Mouse (Mus musculus): Measurements from ENCODE around the gene Gm17067. TPM values are rescaled to one million over a fixed set of nuclear protein-coding genes. Genes with fewer than 3 reads are reported as not detected.
"Not testable (repeated sequence)": the region's sequence is repeated elsewhere in the genome, so short reads cannot be mapped to it uniquely, and the experiment has no call there.

The Gm17067 gene
- not detected in 2 replicates for polyA plus RNA-seq (2016; fragmentation: Nextera tagmentation; extraction: Ambion mirVana)

DNA sequence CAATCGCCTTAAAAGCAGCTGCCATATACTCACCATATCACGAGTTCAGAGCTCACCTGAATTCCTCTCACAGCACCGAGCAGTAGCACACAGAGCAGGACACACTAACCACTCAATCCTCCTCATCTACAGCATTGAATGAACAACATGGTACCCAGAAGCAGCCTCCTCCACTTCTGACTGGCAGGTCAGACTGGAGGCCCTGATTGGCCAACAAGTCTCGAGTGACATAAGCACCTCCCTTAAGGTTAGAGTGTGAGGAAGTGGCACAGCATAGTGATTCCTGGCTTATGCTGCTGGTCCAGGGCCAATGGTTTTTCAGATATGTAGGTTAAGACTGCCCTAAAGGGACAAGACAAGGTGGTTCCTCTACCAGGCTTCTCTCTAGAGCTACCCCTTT, at the start of gene Gm17067:
Gm17067 (minus strand) TSS at position 101 of the 400 bp plus-strand sequence.
- H3K27ac ChIP-seq; ATAC-seq (ENCODE audit: low FRiP score); H3K4me3 ChIP-seq (replicated peaks); H3K4me1 ChIP-seq; H3K4me2 ChIP-seq; H3K36me3 ChIP-seq (replicated peaks); H3K27me3 ChIP-seq; H3K9ac ChIP-seq: not testable (repeated sequence)
- 88% methylated on average over 4 of the region's 4 CpGs for WGBS
- H3K9me3 ChIP-seq, result 0 out of 2 replicates have a peak, but pooled peaks cover 17% of the 10 kb centered on the region

DNA sequence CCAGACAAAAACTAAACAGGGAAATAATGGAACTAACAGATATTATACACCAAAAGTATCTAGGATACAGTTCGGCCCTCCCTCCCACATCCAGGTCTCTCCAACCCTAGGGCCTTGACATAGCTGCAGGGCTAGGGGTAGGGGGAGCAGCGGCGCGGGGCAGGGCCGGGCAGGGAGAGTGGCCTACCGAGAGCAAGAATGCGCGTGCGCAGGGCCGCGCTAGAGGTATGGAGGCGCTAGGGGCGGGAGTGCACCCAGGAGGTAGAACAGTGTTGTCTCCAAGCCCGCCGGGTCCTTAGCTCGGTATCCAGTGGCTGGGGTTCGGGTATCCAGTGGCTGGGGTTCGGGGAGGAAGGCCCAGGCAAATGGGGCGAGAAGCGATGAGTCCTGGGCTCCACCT, 23.0 kb upstream of the Gm17067 start:
- 45% methylated on average over 20 of the region's 20 CpGs for WGBS
- Histone ChIP-seq H3K27me3 (no peaks in the 10 kb centered on the region), H3K4me1 (no peaks in the 10 kb centered on the region), H3K36me3 (replicated peaks) (no peaks in the 10 kb centered on the region), H3K4me3 (replicated peaks) (no peak overlapping the region), H3K27ac (no peak overlapping the region), H3K9ac (no peak overlapping the region), H3K9me3 (peaks cover 14% of the 10 kb centered on the region; the same call in 1 of the 2 replicates), H3K4me2 (no peak overlapping the region)
- no peak for ATAC-seq (ENCODE audit: low FRiP score)

DNA sequence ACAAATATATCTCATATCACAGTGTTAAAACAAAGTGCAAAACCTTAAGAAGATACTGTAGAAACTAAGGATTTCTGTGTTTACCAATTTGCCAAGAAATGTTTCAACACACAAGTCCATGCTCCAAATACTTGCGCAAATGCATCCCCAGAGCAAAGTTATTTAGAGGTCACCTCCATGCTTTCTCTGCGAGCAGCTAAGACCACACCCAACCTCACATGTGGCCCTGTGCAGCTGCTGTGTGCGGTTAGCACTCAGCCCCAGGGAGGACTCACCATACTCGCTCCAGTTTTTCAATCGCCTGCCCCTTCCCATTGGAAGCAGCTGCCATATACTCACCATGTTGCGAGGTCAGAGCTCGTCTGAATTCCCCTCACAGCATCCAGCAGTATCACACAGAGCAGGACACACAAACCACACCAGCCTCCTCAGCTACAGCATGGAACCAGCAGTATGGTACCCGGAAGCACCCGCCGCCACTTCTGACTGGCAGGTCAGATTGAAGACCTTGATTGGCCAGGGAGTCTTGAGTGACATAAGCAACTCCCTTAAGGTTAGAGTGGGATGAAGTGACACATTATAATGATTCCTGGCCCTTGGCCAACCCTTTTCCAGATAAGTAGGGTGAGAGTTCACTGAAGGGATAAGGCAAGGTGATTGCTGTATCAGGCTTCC, 11.9 kb upstream of the Gm17067 start:
- no peak overlapping the region for H3K9ac ChIP-seq
- H3K9me3 ChIP-seq, result peaks cover 20% of the 10 kb centered on the region
- H3K4me3 ChIP-seq (replicated peaks), result no peak overlapping the region
- H3K4me1 ChIP-seq, result no peaks in the 10 kb centered on the region
- no peaks in the 10 kb centered on the region for H3K36me3 ChIP-seq (replicated peaks)
- no peaks in the 10 kb centered on the region for H3K27me3 ChIP-seq
- H3K27ac ChIP-seq, result no peak overlapping the region
- H3K4me2 ChIP-seq, result no peak overlapping the region
- no peak for ATAC-seq (ENCODE audit: low FRiP score)
- 90% methylated on average over 10 of the region's 10 CpGs for WGBS

DNA sequence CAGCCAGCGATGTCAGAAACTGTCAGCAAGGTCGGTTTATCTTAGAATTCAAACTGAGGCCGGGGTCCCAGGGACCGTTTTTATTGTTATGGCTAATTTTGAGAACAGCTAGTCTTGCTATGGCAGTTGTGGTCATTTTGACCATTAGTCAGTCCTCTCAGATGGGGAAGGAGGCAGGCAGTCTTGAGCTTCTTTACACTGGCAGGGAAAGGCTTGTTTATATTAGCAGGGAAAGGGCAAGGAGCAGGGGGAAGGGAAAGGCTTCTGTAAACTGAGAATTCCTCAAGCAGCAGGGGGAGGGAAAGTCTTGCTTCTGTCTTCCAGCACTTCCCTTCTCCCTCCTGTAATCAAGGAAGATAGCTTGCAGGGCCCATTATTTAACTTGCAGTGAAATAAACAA, 33.6 kb downstream of the Gm17067 start:
- H3K27ac ChIP-seq, result not testable (repeated sequence)

DNA sequence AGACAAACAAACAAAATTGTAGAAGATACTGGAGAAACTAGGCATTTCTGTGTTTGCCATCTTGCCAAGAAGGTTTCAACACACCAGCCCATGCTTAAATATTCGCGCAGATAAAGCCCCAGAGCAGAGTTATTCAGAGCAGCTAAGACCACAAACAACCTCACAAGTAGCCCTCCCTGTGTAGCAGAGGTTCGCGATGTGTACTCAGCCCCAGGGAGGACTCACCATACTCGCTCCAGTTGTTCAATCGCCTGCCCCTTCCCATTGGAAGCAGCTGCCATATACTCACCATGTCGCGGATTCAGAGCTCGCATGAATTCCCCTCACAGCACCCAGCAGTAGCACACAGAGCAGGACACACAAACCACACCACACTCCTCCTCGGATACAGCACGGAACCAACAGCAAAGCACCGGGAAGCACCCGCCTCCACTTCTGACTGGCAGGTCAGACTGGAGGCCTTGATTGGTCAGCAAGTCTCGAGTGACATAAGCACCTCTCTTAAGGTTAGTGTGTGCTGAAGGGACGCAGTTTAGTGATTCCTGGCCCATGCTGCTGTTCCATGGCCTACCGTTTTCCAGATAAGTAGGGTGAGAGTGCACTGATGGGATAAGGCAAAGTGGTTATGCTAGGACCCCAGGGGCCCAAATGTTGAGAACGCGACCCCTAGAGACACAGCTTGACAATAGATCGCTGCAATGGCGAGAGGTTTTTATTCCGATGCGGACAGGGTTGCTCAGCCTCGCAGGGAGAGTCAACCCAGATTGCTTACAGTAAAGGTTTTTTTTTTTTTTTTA, 34.3 kb downstream of the Gm17067 start, which contains the start of gene Zfp975:
Zfp975 (minus strand) TSS at position 381 of the 797 bp plus-strand sequence.
- H3K4me3 ChIP-seq (replicated peaks), result peak within 1 kb of the TSS; percentile 47
- peak; percentile 99 for ATAC-seq (ENCODE audit: low FRiP score)
- not testable (repeated sequence) for H3K36me3 ChIP-seq (replicated peaks); H3K4me1 ChIP-seq; H3K9me3 ChIP-seq; H3K27me3 ChIP-seq
- peak within 1 kb of the TSS; percentile 60 for H3K9ac ChIP-seq
- 0 out of 2 replicates have a peak within 1 kb of the TSS, but pooled peaks have one; percentile 46 for H3K27ac ChIP-seq
- H3K4me2 ChIP-seq, result peak within 1 kb of the TSS; percentile 49
- WGBS, result 1% methylated on average over 23 of the region's 23 CpGs

More for the DNA sequence above, 33.6 kb downstream of the Gm17067 start:
- Histone ChIP-seq H3K4me2 (peak overlapping the region; percentile 49), H3K4me3 (replicated peaks) (peak overlapping the region; percentile 47)
- not testable (repeated sequence) for H3K27me3 ChIP-seq; H3K4me1 ChIP-seq; ATAC-seq (ENCODE audit: low FRiP score); H3K9ac ChIP-seq; H3K9me3 ChIP-seq; H3K36me3 ChIP-seq (replicated peaks)
- WGBS, result 3% methylated on average over 4 of the region's 4 CpGs

DNA sequence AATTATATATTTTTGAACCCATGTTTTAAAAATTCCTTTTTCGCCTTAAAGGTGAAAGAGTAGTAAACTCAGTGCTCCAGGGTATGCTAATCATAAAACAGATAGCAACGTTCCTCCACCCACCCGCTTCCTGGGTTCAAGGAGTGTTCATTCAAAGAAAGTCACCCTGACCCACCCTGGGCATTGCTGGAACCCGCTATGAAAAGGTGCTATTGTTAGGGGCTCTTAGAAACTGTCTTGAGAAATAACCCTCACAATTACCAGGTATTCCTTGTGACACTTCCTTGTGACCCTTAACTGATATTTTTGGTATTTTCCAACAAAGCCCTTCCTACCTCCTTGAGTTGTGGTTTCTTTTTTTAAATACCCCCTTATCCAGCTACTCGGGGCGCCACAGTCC, 46.7 kb downstream of the Gm17067 start:
- not testable (repeated sequence) for H3K9ac ChIP-seq; H3K4me1 ChIP-seq; H3K4me2 ChIP-seq; H3K27ac ChIP-seq; H3K4me3 ChIP-seq (replicated peaks); H3K27me3 ChIP-seq; ATAC-seq (ENCODE audit: low FRiP score); H3K36me3 ChIP-seq (replicated peaks)
- peaks cover 12% of the 10 kb centered on the region for H3K9me3 ChIP-seq
- 93% methylated on average over 6 of the region's 6 CpGs for WGBS

DNA sequence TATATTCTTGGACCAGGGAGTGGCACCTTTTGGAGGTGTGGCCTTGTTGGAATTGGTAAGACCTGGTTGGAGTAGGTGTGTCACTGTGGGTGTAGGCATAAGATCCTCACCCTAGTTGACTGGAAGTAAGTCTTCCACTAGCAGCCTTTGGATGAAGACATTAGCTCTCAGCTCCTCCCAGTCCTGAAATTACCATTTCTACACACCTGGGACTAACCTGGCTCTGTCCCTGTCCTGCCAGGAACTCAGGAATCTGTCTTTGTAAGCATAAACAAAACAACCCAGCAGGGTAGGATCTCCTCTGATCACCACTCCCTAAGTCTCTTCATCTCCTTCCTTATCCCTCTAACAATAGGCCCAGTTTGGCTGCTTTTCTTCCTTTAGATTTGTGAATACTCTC, 47.2 kb downstream of the Gm17067 start:
- H3K27me3 ChIP-seq, result not testable (repeated sequence)

DNA sequence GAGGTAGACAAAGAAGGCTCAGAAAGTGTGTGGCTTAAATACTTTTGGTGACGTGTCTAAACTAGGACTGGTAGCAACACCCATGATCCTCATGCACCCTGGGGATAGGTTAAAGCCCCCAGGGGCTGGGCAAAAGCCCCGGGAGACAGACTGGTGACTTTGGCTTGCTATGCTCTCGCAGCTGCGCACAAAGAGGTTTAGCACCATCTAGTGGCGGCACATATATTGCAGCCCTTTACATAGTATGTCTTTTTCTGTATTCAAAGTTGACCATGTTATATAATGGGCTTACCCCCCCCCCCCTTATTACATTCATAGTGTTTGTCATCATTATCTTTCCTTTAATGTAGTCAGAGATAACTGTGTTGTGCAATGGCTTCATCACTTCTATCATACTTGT, 66.7 kb downstream of the Gm17067 start:
- H3K27me3 ChIP-seq; H3K4me2 ChIP-seq; H3K27ac ChIP-seq; H3K9ac ChIP-seq; H3K4me1 ChIP-seq; H3K4me3 ChIP-seq (replicated peaks); H3K9me3 ChIP-seq; ATAC-seq (ENCODE audit: low FRiP score): not testable (repeated sequence)
- peaks cover 15% of the 10 kb centered on the region for H3K36me3 ChIP-seq (replicated peaks)
- 64% methylated on average over 5 of the region's 5 CpGs for WGBS

More for the DNA sequence above, 47.2 kb downstream of the Gm17067 start:
- not testable (repeated sequence) for H3K4me2 ChIP-seq; H3K4me1 ChIP-seq; H3K9ac ChIP-seq; H3K36me3 ChIP-seq (replicated peaks); H3K27ac ChIP-seq; H3K4me3 ChIP-seq (replicated peaks); ATAC-seq (ENCODE audit: low FRiP score)
- H3K9me3 ChIP-seq, result peaks cover 12% of the 10 kb centered on the region

Other genes starting within 250 kb of the Gm17067 start
- gene Zfp141, start 221.3 kb downstream of the Gm17067 start, polyA plus RNA-seq (2016; fragmentation: Nextera tagmentation; extraction: Ambion mirVana), result 12.2 and 12.8 TPM in 2 replicates
- not detected in 2 replicates for gene Gm21028, start 148.4 kb downstream of the Gm17067 start, polyA plus RNA-seq (2016; fragmentation: Nextera tagmentation; extraction: Ambion mirVana)
- 0.96 and 1.4 TPM in 2 replicates for gene Zfp977, start 134.5 kb downstream of the Gm17067 start, polyA plus RNA-seq (2016; fragmentation: Nextera tagmentation; extraction: Ambion mirVana)
- gene Zfp976, start 84.4 kb downstream of the Gm17067 start, polyA plus RNA-seq (2016; fragmentation: Nextera tagmentation; extraction: Ambion mirVana), result 3.0 and 3.8 TPM in 2 replicates
- 5.8 and 6.0 TPM in 2 replicates for gene Zfp975, start 34.3 kb downstream of the Gm17067 start, polyA plus RNA-seq (2016; fragmentation: Nextera tagmentation; extraction: Ambion mirVana)
- not detected in 2 replicates for gene Vmn2r62, start 66.5 kb upstream of the Gm17067 start, polyA plus RNA-seq (2016; fragmentation: Nextera tagmentation; extraction: Ambion mirVana)
- not detected in 2 replicates for gene Gm2381, start 140.2 kb upstream of the Gm17067 start, polyA plus RNA-seq (2016; fragmentation: Nextera tagmentation; extraction: Ambion mirVana)
- gene Vmn2r63, start 206.8 kb upstream of the Gm17067 start, polyA plus RNA-seq (2016; fragmentation: Nextera tagmentation; extraction: Ambion mirVana), result not detected in 2 replicates

All from forebrain, embryonic 12.5 days (tissue).